Mouse (Mus musculus) neural tube, embryonic 13.5 days (tissue): ENCODE measurements around the gene Fgd3. TPM values are rescaled to one million over a fixed set of nuclear protein-coding genes. Genes with fewer than 3 reads are reported as not detected.

Source experiments
- ATAC-seq: fragments of 200-750 bp; cut with Nextera tagmentation; 2 replicates; pipeline ENCODE4 v1.8.0; 2017; ENCODE audit warnings: low read depth, mild to moderate bottlenecking, moderate TSS enrichment, moderate library complexity
- H3K27ac ChIP-seq: fragments of 300-500 bp; sonication (generic); replicated peaks from 2 replicates; pipeline ENCODE4 v1.5.1; 2015; ENCODE audit warnings: moderate library complexity, mild to moderate bottlenecking, inconsistent platforms
- H3K27me3 ChIP-seq: fragments of 300-500 bp; sonication (generic); 2 replicates; pipeline ENCODE4 v1.6.1; 2015; ENCODE audit warnings: mild to moderate bottlenecking, inconsistent platforms
- H3K36me3 ChIP-seq: fragments of 300-500 bp; sonication (generic); 2 replicates; pipeline ENCODE4 v1.6.1; 2015; ENCODE audit warnings: mild to moderate bottlenecking, inconsistent platforms
- H3K4me1 ChIP-seq: fragments of 300-500 bp; sonication (generic); replicated peaks from 2 replicates; pipeline ENCODE4 v1.6.1; 2015; ENCODE audit warnings: inconsistent platforms
- H3K4me2 ChIP-seq: fragments of 300-500 bp; sonication (generic); 2 replicates; pipeline ENCODE4 v1.6.1; 2015; ENCODE audit warnings: inconsistent platforms, mild to moderate bottlenecking, moderate library complexity
- H3K4me3 ChIP-seq: fragments of 300-500 bp; sonication (generic); 2 replicates; pipeline ENCODE4 v1.5.1; 2015; ENCODE audit warnings: mild to moderate bottlenecking, inconsistent platforms
- H3K9ac ChIP-seq: fragments of 300-500 bp; sonication (generic); 2 replicates; pipeline ENCODE4 v1.6.1; 2015; ENCODE audit warnings: moderate library complexity, mild to moderate bottlenecking, inconsistent platforms
- H3K9me3 ChIP-seq: fragments of 300-500 bp; sonication (generic); 2 replicates; pipeline ENCODE4 v1.6.1; 2016; ENCODE audit warnings: inconsistent platforms
- WGBS: fragments of 180-500 bp; shearing (Covaris S2); methylation state at CpG from one replicate; pipeline ENCODE4 v1.1.7; 2015; 5-methylcytosine and 5-hydroxymethylcytosine counted together
- polyA plus RNA-seq: library from polyadenylated mRNA; unstranded; fragments of >200 nt; fragmentation: Nextera tagmentation; extraction: Ambion mirVana; gene quantifications from 2 replicates; pipeline ENCODE4 v1.2.1, GENCODE M21; 2015

The Fgd3 gene
- polyA plus RNA-seq, 1 experiment from 2014 or later = 3.8 TPM

DNA sequence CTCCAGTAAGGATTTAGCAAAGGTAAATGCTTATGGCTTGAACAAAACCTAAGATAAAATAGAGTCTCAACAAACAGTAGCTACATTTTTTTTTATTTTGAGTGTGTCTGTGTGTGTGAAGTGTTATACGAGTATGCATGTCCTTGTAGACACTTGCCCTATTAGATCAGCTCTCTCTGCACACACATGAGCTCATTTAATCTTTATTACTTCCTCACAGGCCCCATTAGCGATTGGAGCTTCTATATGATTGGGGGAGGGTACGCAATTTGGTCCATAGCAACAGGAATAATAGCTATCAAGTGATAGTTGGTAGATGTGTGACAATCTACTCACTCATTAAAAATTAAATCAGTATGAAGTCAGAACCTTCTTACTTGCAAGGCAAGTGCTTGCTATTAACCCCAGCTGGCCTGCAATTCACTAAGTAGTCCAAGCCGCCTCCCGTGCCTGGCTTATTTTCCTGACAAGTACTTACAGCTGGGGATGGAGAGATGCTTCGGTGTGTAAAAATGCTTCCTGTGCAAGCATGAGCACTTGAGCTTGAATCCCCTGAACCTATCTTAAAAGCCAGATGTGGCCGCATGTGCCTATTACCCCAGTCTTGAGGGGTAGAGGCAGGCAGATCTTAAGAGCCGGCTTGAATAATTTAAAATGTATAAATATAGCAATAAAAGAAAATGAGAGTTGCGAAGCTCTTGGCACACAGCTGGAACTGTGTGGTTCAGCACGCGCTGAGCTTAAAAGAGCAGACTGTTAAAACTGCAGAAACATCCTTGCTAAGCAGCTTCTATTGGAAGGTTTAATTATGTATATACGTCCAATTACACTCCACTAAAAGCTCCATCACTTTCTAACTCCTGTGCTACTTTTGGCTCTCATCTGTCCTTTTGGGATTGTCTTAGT is 15.2 kb upstream of the Fgd3 start:
- Histone ChIP-seq H3K4me3 (no peak overlapping the region), H3K9ac (no peak overlapping the region), H3K36me3 (no peaks in the 10 kb centered on the region), H3K4me2 (no peak overlapping the region), H3K27me3 (no peaks in the 10 kb centered on the region), H3K27ac (peak overlapping the region; percentile 75), H3K4me1 (peaks cover 7% of the 10 kb centered on the region), H3K9me3 (no peaks in the 10 kb centered on the region)
- WGBS = 70% methylated on average over 12 of the region's 12 CpGs
- ATAC-seq = peak; percentile 68

GRCm38 (mm10) chr13:49333250-49333649 is 13.1 kb upstream of the Fgd3 start:
- no peak for ATAC-seq
- Histone ChIP-seq H3K9ac (no peak overlapping the region), H3K4me3 (no peak overlapping the region), H3K27ac (no peak overlapping the region), H3K27me3 (no peaks in the 10 kb centered on the region), H3K36me3 (no peaks in the 10 kb centered on the region), H3K9me3 (no peaks in the 10 kb centered on the region), H3K4me2 (no peak overlapping the region), H3K4me1 (no peaks in the 10 kb centered on the region)
- WGBS = 82% methylated on average over 2 of the region's 2 CpGs

DNA sequence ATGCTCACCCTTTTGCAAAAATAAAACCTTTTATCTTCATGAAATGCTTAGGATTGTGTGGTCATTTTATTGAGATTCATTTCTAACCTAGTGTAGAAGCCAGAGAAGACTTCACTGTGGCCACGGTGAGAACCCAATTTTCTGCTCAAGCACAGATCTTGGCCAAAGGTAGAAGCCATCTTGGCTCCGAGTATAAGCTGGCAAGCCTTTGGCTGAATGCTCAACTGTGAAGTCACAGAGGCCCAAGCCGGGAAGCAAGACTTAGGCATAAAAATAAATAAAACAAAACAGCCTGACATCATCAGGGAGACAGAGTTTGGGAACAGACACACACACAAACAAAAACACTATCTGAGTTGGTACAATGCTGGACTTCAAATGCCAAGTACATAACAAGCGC is 8.0 kb upstream of the Fgd3 start:
- 86% methylated on average over 4 of the region's 4 CpGs for WGBS

DNA sequence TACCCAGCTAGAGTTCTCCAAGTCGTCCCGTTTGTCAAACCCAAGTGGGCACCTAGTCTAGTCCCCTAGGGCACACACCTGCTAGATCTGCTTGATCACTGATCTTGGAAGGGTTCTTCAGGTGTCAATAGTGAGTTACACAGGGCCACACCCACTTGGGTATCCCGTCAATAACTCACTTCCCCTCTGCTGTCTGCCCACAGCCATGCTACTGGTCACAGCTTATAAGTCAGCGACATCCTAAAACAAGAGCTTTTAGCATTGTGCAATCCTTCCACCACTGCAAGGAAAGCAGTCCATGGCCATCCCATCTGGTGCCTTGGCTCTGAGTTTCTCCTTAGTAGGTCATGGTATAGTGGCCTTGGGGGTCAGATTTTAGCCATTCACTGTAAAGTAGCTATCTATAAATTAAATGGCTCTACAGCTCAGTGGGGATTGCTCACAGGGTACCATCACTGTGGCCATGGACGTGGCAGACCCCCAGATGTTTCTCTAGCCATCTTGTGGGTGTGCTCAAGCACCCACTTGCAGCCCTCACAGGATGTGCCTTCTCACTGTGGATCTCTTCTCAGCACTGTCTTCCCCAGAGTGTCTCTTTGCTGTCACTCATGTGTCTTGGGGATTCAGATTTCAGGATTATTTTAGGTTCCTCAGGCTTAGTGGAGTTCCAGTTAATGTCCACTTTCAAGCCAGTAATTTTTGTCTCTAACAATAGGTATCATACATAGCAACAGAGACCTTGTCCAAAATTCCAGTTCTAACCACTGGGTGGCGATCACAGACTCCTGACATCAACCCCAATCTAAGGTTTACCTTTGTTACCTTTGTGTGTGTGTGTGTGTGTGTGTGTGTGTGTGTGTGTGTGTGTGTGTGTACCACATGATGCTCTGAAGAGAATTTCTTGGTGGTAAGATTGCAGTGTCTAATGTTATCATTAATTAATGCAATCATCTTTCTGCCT is 6.4 kb upstream of the Fgd3 start:
- WGBS = 64% methylated on average over 6 of the region's 6 CpGs
- no peak overlapping the region for H3K4me3 ChIP-seq
- no peak overlapping the region for H3K4me2 ChIP-seq
- H3K36me3 ChIP-seq = no peaks in the 10 kb centered on the region
- H3K4me1 ChIP-seq = peaks cover 9% of the 10 kb centered on the region; the same call in 1 of the 2 replicates
- no peak overlapping the region for H3K9ac ChIP-seq
- peak; percentile 65 for ATAC-seq
- H3K27ac ChIP-seq = no peak overlapping the region
- peaks cover 33% of the 10 kb centered on the region for H3K27me3 ChIP-seq
- H3K9me3 ChIP-seq = no peaks in the 10 kb centered on the region

More for the DNA sequence above, 8.0 kb upstream of the Fgd3 start:
- Histone ChIP-seq H3K27ac (no peak overlapping the region), H3K9me3 (no peaks in the 10 kb centered on the region), H3K4me1 (0 out of 2 replicates have a peak, but pooled peaks cover 2% of the 10 kb centered on the region), H3K36me3 (no peaks in the 10 kb centered on the region), H3K9ac (no peak overlapping the region), H3K27me3 (peaks cover 19% of the 10 kb centered on the region), H3K4me3 (no peak overlapping the region), H3K4me2 (no peak overlapping the region)
- ATAC-seq = no peak

DNA sequence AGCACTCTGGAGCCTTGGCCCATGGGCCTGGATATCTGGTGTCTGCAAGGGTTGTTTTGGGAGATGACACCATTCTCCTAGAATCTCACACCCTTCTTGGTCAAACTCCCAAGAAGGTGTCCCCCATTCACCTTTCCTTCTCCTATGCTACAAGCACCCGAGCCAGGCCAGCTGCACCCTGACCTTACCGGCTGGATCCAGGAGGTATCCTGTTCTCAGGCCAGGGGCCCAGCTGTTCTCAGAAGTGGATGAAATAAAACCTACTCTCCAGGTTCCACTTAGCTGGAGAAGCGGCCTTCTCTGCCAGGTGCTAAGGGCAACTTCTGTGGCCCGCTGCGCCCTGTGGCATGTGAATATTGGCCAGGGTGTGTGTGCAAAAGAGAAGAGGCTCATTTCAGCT is 4.8 kb upstream of the Fgd3 start:
- Histone ChIP-seq H3K27me3 (peaks cover 44% of the 10 kb centered on the region), H3K9ac (no peak overlapping the region), H3K9me3 (no peaks in the 10 kb centered on the region), H3K4me2 (no peak overlapping the region), H3K27ac (no peak overlapping the region), H3K36me3 (no peaks in the 10 kb centered on the region), H3K4me1 (peaks cover 25% of the 10 kb centered on the region), H3K4me3 (no peak overlapping the region)
- 97% methylated on average over 5 of the region's 5 CpGs for WGBS
- no peak for ATAC-seq

GRCm38 (mm10) chr13:49322739-49323138 is 2.6 kb upstream of the Fgd3 start:
- Histone ChIP-seq H3K27ac (no peak overlapping the region), H3K36me3 (no peaks in the 10 kb centered on the region), H3K9me3 (no peaks in the 10 kb centered on the region), H3K4me2 (no peak overlapping the region), H3K4me1 (peaks cover 44% of the 10 kb centered on the region), H3K27me3 (peaks cover 55% of the 10 kb centered on the region), H3K4me3 (no peak overlapping the region), H3K9ac (no peak overlapping the region)
- 85% methylated on average over 5 of the region's 5 CpGs for WGBS
- no peak for ATAC-seq

- H3K27me3 ChIP-seq = peaks cover 55% of the 10 kb centered on the region
- H3K27ac ChIP-seq = no peak overlapping the region
- H3K9ac ChIP-seq = 0 out of 2 replicates have a peak overlapping the region, but pooled peaks have one; percentile 12
- H3K4me2 ChIP-seq = 0 out of 2 replicates have a peak overlapping the region, but pooled peaks have one; percentile 5
- no peaks in the 10 kb centered on the region for H3K9me3 ChIP-seq
- H3K4me3 ChIP-seq = no peak overlapping the region
- peaks cover 45% of the 10 kb centered on the region for H3K4me1 ChIP-seq
- no peak for ATAC-seq
- H3K36me3 ChIP-seq = no peaks in the 10 kb centered on the region
- WGBS = 68% methylated on average over 5 of the region's 5 CpGs
These were observed 2.1 kb upstream of the Fgd3 start for GRCm38 (mm10) chr13:49322169-49322568.

- Histone ChIP-seq H3K9me3 (no peaks in the 10 kb centered on the region), H3K27me3 (peaks cover 54% of the 10 kb centered on the region), H3K36me3 (no peaks in the 10 kb centered on the region), H3K4me3 (no peak overlapping the region), H3K4me1 (peaks cover 52% of the 10 kb centered on the region), H3K9ac (no peak overlapping the region), H3K27ac (no peak overlapping the region; the same call in 1 of the 2 replicates), H3K4me2 (peak overlapping the region; percentile 4; the same call in 1 of the 2 replicates)
- ATAC-seq = no peak
- WGBS = 61% methylated on average over 3 of the region's 3 CpGs
These were observed 1.3 kb upstream of the Fgd3 start for GRCm38 (mm10) chr13:49321452-49321851.

- H3K27me3 ChIP-seq = peaks cover 47% of the 10 kb centered on the region
- H3K36me3 ChIP-seq = no peaks in the 10 kb centered on the region
- 74% methylated on average over 1 of the region's 1 CpGs for WGBS
- peak overlapping the region; percentile 64; the same call in 1 of the 2 replicates for H3K27ac ChIP-seq
- peak overlapping the region; percentile 57 for H3K4me2 ChIP-seq
- H3K9ac ChIP-seq = peak overlapping the region; percentile 63; the same call in 1 of the 2 replicates
- peak overlapping the region; percentile 36 for H3K4me3 ChIP-seq
- H3K9me3 ChIP-seq = no peaks in the 10 kb centered on the region
- ATAC-seq = peak; percentile 40
- H3K4me1 ChIP-seq = peaks cover 61% of the 10 kb centered on the region
These were observed 403 bp upstream of the Fgd3 start for GRCm38 (mm10) chr13:49320514-49320913.

DNA sequence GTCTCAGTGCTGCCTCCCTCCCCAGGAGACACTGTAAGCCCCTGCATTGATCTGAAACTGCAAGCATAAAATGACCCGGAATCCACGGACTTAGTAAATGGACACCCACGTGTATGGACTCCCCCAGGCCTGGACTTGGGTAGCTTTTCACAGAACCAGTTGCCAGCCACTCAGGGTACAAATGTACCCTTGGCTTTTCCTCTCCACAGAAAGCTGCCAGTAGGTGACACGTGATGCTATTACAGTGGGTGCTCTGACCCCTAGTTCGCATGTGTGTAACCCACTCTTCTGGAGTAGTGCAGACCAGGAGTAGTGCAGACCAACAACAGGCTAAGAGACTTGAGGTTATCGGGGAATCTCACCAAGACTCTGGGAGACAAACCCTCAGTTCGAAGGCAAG is 2.2 kb downstream of the Fgd3 start:
- Histone ChIP-seq H3K4me1 (peaks cover 59% of the 10 kb centered on the region), H3K9me3 (no peaks in the 10 kb centered on the region), H3K4me2 (peak overlapping the region; percentile 57), H3K27ac (0 out of 2 replicates have a peak overlapping the region, but pooled peaks have one; percentile 0), H3K36me3 (no peaks in the 10 kb centered on the region), H3K4me3 (peak overlapping the region; percentile 36; the same call in 1 of the 2 replicates), H3K9ac (peak overlapping the region; percentile 63), H3K27me3 (peaks cover 34% of the 10 kb centered on the region)
- ATAC-seq = no peak
- WGBS = 79% methylated on average over 7 of the region's 7 CpGs

GRCm38 (mm10) chr13:49317508-49317907 is 2.6 kb downstream of the Fgd3 start:
- H3K4me2 ChIP-seq = peak overlapping the region; percentile 57
- peaks cover 59% of the 10 kb centered on the region for H3K4me1 ChIP-seq
- H3K27me3 ChIP-seq = peaks cover 30% of the 10 kb centered on the region
- no peaks in the 10 kb centered on the region for H3K9me3 ChIP-seq
- H3K9ac ChIP-seq = 0 out of 2 replicates have a peak overlapping the region, but pooled peaks have one; percentile 9
- no peak for ATAC-seq
- WGBS = 49% methylated on average over 6 of the region's 6 CpGs
- no peaks in the 10 kb centered on the region for H3K36me3 ChIP-seq
- 0 out of 2 replicates have a peak overlapping the region, but pooled peaks have one; percentile 0 for H3K27ac ChIP-seq
- H3K4me3 ChIP-seq = peak overlapping the region; percentile 36; the same call in 1 of the 2 replicates
